ENCODE assay signal across 7 mouse cellular contexts in the genomic region with DNA sequence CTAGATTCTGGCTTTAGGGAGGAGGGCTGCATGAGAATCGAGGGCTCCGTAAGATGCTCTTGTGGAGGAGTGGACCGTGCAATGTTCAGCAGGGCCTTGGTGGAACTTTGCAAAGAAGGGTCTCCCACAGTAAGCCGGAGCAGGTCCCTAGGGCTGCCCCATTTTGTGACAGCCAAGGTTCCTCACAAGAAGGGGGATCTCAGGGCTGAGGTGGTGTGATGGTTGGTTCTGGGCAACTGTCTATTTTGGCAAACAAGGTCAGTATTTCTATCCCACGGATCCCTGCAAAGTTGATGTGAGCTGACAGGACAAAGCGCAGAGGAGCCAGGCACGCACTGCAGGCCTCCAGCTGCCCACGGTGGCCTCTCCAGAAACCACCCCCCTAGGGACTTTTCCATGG. TPM values are rescaled to one million over a fixed set of nuclear protein-coding genes. Genes with fewer than 3 reads are reported as not detected.
DNase-seq lines count a peak whose midpoint lies in the region; ATAC-seq lines count a peak whose summit lies in the region.

No protein-coding gene starts in this region.

- peak overlapping the region; percentile 57 for H3K27ac ChIP-seq in lung, embryonic 16.5 days (ENCODE audit: low read length)
- peak overlapping the region; percentile 37 for H3K27ac ChIP-seq in forebrain, embryonic 11.5 days (ENCODE audit: low read depth, low read length)
- peak overlapping the region; percentile 89 for H3K27ac ChIP-seq in limb, embryonic 10.5 days
- no peak overlapping the region for H3K27ac ChIP-seq in neural tube, embryonic 15.5 days (replicated peaks)

- 23% methylated on average over 8 of the region's 8 CpGs for WGBS in lung, embryonic 16.5 days
- 26% methylated on average over 8 of the region's 8 CpGs for WGBS in forebrain, embryonic 11.5 days
- 56% methylated on average over 8 of the region's 8 CpGs for WGBS in limb, embryonic 10.5 days
- 34% methylated on average over 8 of the region's 8 CpGs for WGBS in neural tube, embryonic 15.5 days

- peak overlapping the region; percentile 78 for H3K4me2 ChIP-seq in lung, embryonic 16.5 days (ENCODE audit: low read depth, low read length)
- peak overlapping the region; percentile 62 for H3K4me2 ChIP-seq in forebrain, embryonic 11.5 days (ENCODE audit: low read depth, low read length, severe bottlenecking)
- H3K4me2 ChIP-seq in neural tube, embryonic 15.5 days, result peak overlapping the region; percentile 72

- peaks cover 27% of the 10 kb centered on the region for H3K4me1 ChIP-seq in lung, embryonic 16.5 days (replicated peaks; ENCODE audit: control insufficient read depth, insufficient read depth, low read length)
- peaks cover 12% of the 10 kb centered on the region; the same call in 1 of the 2 replicates for H3K4me1 ChIP-seq in forebrain, embryonic 11.5 days (replicated peaks; ENCODE audit: control insufficient read depth, insufficient read depth, low read length)
- H3K4me1 ChIP-seq in limb, embryonic 10.5 days, result peaks cover 52% of the 10 kb centered on the region
- H3K4me1 ChIP-seq in neural tube, embryonic 15.5 days, result peaks cover 39% of the 10 kb centered on the region

- no peaks in the 10 kb centered on the region for H3K9me3 ChIP-seq in lung, embryonic 16.5 days (ENCODE audit: control insufficient read depth, low read length)
- no peaks in the 10 kb centered on the region for H3K9me3 ChIP-seq in forebrain, embryonic 11.5 days (ENCODE audit: control insufficient read depth, low read length)
- H3K9me3 ChIP-seq in limb, embryonic 10.5 days (replicated peaks), result no peaks in the 10 kb centered on the region
- no peaks in the 10 kb centered on the region for H3K9me3 ChIP-seq in neural tube, embryonic 15.5 days (replicated peaks)

- no peak for ATAC-seq in lung, embryonic 16.5 days (ENCODE audit: low read depth)
- no peak for ATAC-seq in forebrain, embryonic 11.5 days (replicated peaks; ENCODE audit: low FRiP score)
- ATAC-seq in neural tube, embryonic 15.5 days (ENCODE audit: low FRiP score), result no peak

- no peaks in the 10 kb centered on the region for H3K36me3 ChIP-seq in lung, embryonic 16.5 days (ENCODE audit: control insufficient read depth, insufficient read depth, low read length)
- H3K36me3 ChIP-seq in forebrain, embryonic 11.5 days (ENCODE audit: control insufficient read depth, insufficient read depth, low read length), result peaks cover 3% of the 10 kb centered on the region; the same call in 1 of the 2 replicates
- H3K36me3 ChIP-seq in limb, embryonic 10.5 days, result peaks cover 42% of the 10 kb centered on the region
- H3K36me3 ChIP-seq in neural tube, embryonic 15.5 days, result peaks cover 7% of the 10 kb centered on the region; the same call in 1 of the 2 replicates

- H3K27me3 ChIP-seq in lung, embryonic 16.5 days (ENCODE audit: control insufficient read depth, insufficient read depth, low read depth, low read length), result no peaks in the 10 kb centered on the region
- no peaks in the 10 kb centered on the region; the same call in 1 of the 2 replicates for H3K27me3 ChIP-seq in forebrain, embryonic 11.5 days (ENCODE audit: control insufficient read depth, insufficient read depth, low read length)
- peaks cover 16% of the 10 kb centered on the region; the same call in 1 of the 2 replicates for H3K27me3 ChIP-seq in limb, embryonic 10.5 days (ENCODE audit: low read depth, poor library complexity, severe bottlenecking)
- H3K27me3 ChIP-seq in neural tube, embryonic 15.5 days (replicated peaks), result peaks cover 35% of the 10 kb centered on the region

- H3K9ac ChIP-seq in lung, embryonic 16.5 days (ENCODE audit: low read length), result peak overlapping the region; percentile 67
- peak overlapping the region; percentile 71 for H3K9ac ChIP-seq in forebrain, embryonic 11.5 days (ENCODE audit: low read length)
- peak overlapping the region; percentile 20; the same call in 1 of the 2 replicates for H3K9ac ChIP-seq in neural tube, embryonic 15.5 days (replicated peaks)

- H3K4me3 ChIP-seq in lung, embryonic 16.5 days (ENCODE audit: low read length), result peak overlapping the region; percentile 55
- H3K4me3 ChIP-seq in forebrain, embryonic 11.5 days (ENCODE audit: low read depth, low read length), result peak overlapping the region; percentile 48
- peak overlapping the region; percentile 68 for H3K4me3 ChIP-seq in limb, embryonic 10.5 days
- peak overlapping the region; percentile 45 for H3K4me3 ChIP-seq in neural tube, embryonic 15.5 days (replicated peaks)

- DNase-seq in lung, postnatal 36 days, result no peak
- DNase-seq in forebrain, embryonic 11.5 days (ENCODE audit: low spot score), result no peak
- DNase-seq in limb, embryonic 10.5 days (ENCODE audit: low spot score), result no peak
- DNase-seq in urinary bladder, postnatal 14 days (ENCODE audit: low spot score), result no peak
- DNase-seq in layer of hippocampus, adult 8-10 months (ENCODE audit: low spot score in 2 of 2), result no peak

RNA-seq across cellular contexts. Expression of a gene that starts 3.0 kb away (rescaled TPM):
- 52.2 and 62.5 TPM in 2 replicates for polyA plus RNA-seq in lung, embryonic 16.5 days (2015; fragmentation: Nextera tagmentation; extraction: Ambion mirVana)
- polyA plus RNA-seq in forebrain, embryonic 11.5 days (2014; fragmentation: Nextera tagmentation; extraction: Ambion mirVana), result 55.5 and 62.1 TPM in 2 replicates
- 119 and 165 TPM in 2 replicates for polyA plus RNA-seq in limb, embryonic 10.5 days (2016; fragmentation: Nextera tagmentation; extraction: Ambion mirVana)
- polyA plus RNA-seq in neural tube, embryonic 15.5 days (2015; fragmentation: Nextera tagmentation; extraction: Ambion mirVana), result 11.3 and 15.3 TPM in 2 replicates
- total RNA-seq in layer of hippocampus, adult 8-10 months (2022), result 10 to 100 TPM in 1 of 4 experiments, 1 to 10 TPM in 3; 2.1 to 11.0 (median 7.0) TPM

RNA-seq across cellular contexts. Expression of a gene that starts 18.6 kb away (rescaled TPM):
- polyA plus RNA-seq in lung, embryonic 16.5 days (2015; fragmentation: Nextera tagmentation; extraction: Ambion mirVana), result 6.4 TPM in 2 replicates
- 6.1 and 7.7 TPM in 2 replicates for polyA plus RNA-seq in forebrain, embryonic 11.5 days (2014; fragmentation: Nextera tagmentation; extraction: Ambion mirVana)
- 7.0 and 7.2 TPM in 2 replicates for polyA plus RNA-seq in limb, embryonic 10.5 days (2016; fragmentation: Nextera tagmentation; extraction: Ambion mirVana)
- polyA plus RNA-seq in neural tube, embryonic 15.5 days (2015; fragmentation: Nextera tagmentation; extraction: Ambion mirVana), result 5.9 and 6.2 TPM in 2 replicates
- 10 to 100 TPM in 1 of 4 experiments, 1 to 10 TPM in 3; 9.0 to 10.0 (median 9.5) TPM for total RNA-seq in layer of hippocampus, adult 8-10 months (2022)

RNA-seq across cellular contexts. Expression of a gene that starts 39.9 kb away (rescaled TPM):
- 120 and 121 TPM in 2 replicates for polyA plus RNA-seq in lung, embryonic 16.5 days (2015; fragmentation: Nextera tagmentation; extraction: Ambion mirVana)
- polyA plus RNA-seq in forebrain, embryonic 11.5 days (2014; fragmentation: Nextera tagmentation; extraction: Ambion mirVana), result 102 and 103 TPM in 2 replicates
- 126 and 136 TPM in 2 replicates for polyA plus RNA-seq in limb, embryonic 10.5 days (2016; fragmentation: Nextera tagmentation; extraction: Ambion mirVana)
- polyA plus RNA-seq in neural tube, embryonic 15.5 days (2015; fragmentation: Nextera tagmentation; extraction: Ambion mirVana), result 126 and 130 TPM in 2 replicates
- 100 to 1,000 TPM; 120 to 153 (median 134) TPM for total RNA-seq in layer of hippocampus, adult 8-10 months (2022)

Comparison
In these comparisons a context has a peak if more than half of its experiments do, and no peak if none do; other contexts are left out.
1. H3K9ac ChIP-seq: peak in every context shown above with its lines; median percentile 71 in forebrain, embryonic 11.5 days; 67 in lung, embryonic 16.5 days; 20 in neural tube, embryonic 15.5 days.